16 mouse cellular contexts compared by ENCODE assay signal in the genomic region with DNA sequence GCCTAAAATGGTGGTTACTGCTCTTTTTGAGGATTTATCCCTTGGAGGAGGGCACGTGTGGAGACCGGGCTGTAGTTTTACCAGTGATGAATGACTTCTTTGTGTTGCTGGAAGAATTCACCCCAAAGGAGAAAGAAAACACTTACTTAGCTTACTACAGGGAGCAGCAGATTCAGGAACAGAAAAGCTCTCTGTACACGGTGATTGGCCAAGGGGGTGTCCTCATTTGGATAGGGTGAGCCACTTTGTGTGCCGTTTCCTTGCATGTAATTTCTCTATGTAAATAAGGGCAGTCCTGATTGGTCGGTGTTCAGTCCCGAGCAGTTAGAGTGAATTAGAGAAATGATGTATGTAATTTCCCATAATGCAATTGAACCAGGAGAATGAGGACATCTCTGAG.
"Had no signal": no experiment of that assay in that cellular context is flagged by ENCODE, and none has a peak within 500 bp of the region (broad histone marks: within the 10 kb centered on the region; RNA-seq: fewer than 3 reads in every experiment).

No protein-coding gene starts in this region.

- H3K4me2 ChIP-seq: neural tube, embryonic 13.5 days; neural tube, embryonic 15.5 days; stomach, embryonic 15.5 days had no signal

- H3K4me3 ChIP-seq: neural tube, embryonic 13.5 days; neural tube, embryonic 15.5 days; stomach, embryonic 15.5 days had no signal

- DNase-seq: retina, postnatal 1 day; right cerebral cortex, adult 18-20 months; right cerebral cortex, postnatal 14 days; right cerebral cortex, postnatal 25 days; right cerebral cortex, postnatal 4 days; spleen, adult 18-20 months; thymus, adult 18-20 months; thymus, adult 2 months; thymus, postnatal 14 days; thymus, postnatal 25 days; thymus, postnatal 36 days; thymus, postnatal 4 days had no signal

- H3K27ac ChIP-seq: neural tube, embryonic 13.5 days; neural tube, embryonic 15.5 days; stomach, embryonic 15.5 days; stomach, postnatal 0 days had no signal

- H3K36me3 ChIP-seq: neural tube, embryonic 13.5 days; stomach, embryonic 15.5 days had no signal

- H3K27me3 ChIP-seq: neural tube, embryonic 13.5 days; neural tube, embryonic 15.5 days; stomach, embryonic 15.5 days had no signal

- H3K4me1 ChIP-seq: neural tube, embryonic 13.5 days; neural tube, embryonic 15.5 days; stomach, embryonic 15.5 days had no signal

- H3K9me3 ChIP-seq: neural tube, embryonic 13.5 days; stomach, embryonic 15.5 days had no signal

- H3K9ac ChIP-seq: neural tube, embryonic 13.5 days; neural tube, embryonic 15.5 days; stomach, embryonic 15.5 days had no signal
